Mouse (Mus musculus): ENCODE measurements at regions not wholly inside any gene's neighbourhood (a gene's known extent, or its start where the extent isn't known, plus 50 kb on each side); places are given as distances from the start of the nearest gene placed in this dataset.

GRCm38 (mm10) chr10:84310653-84311052, 129.7 kb downstream of the Nuak1 start:
- no peak for DNase-seq

GRCm38 (mm10) chr10:84312656-84313055, 127.7 kb downstream of the Nuak1 start:
- DNase-seq: no peak

DNA sequence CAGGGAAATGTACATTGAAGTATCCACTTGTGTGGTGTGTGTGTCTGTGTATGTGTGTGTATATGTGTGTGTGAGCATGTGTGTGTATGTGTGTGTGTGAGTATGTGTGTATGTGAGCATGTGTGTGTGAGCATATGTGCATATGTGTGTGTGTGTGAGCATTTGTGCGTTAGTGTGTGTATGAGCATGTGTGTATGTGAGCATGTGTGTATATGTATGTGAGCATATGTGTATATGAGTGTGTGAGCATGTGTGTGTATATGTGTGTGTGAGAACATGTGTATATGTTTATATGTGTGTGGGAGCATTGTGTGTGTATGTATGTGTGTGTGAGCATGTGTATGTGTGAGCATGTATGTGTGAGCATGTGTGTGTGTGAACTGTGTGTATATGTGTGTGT, 123.5 kb downstream of the Nuak1 start:
- DNase-seq: no peak

GRCm38 (mm10) chr10:84317960-84318359, 122.4 kb downstream of the Nuak1 start:
- no peak for DNase-seq
